Mouse (Mus musculus): ENCODE data around the gene Ncan.

The Ncan gene

DNA sequence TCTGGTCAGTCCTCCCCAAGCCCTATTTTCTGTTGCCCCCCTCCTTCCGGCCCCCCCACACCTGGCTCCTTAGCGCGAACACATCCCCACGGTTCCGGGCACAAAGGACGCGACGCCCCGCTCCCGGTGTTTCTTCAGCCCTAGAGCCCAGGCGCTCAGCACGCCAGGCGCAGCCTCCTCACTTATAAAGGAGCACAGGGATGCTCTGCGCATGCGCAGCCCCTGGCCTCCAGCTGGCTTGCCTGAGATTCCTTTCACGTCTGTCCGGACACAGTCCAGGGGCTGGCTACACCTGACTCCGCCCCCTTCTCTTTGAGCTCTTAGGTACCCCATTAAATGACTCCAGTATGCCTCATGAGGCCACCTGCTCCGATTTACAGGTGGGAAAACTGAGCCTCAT is at the start of gene Ncan:
Ncan (minus strand) TSS at position 207 of the 400 bp plus-strand sequence.
- in situ Hi-C loops (cut with MboI, MseI) = no loop called here

DNA sequence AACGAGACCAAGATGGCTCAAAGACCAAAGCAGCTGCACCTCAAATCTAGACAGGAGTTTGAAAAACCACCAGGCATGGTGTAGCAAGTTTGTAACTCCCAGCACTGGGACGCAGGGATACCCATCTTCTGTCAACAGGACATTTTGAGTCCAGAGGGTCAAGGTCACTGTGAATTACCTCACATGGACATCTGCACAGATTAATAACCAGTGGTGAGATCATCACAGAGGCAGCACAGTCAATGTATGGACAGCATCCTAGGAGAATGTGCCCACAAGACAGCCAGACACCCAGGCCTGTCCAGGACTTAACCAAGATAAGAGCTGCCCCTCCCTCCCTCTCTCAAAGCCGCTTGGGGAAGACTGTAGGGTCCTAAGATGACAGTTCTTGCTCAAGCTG is 49.4 kb upstream of the Ncan start:
- in situ Hi-C loops (cut with MboI, MseI) = no loop called here

DNA sequence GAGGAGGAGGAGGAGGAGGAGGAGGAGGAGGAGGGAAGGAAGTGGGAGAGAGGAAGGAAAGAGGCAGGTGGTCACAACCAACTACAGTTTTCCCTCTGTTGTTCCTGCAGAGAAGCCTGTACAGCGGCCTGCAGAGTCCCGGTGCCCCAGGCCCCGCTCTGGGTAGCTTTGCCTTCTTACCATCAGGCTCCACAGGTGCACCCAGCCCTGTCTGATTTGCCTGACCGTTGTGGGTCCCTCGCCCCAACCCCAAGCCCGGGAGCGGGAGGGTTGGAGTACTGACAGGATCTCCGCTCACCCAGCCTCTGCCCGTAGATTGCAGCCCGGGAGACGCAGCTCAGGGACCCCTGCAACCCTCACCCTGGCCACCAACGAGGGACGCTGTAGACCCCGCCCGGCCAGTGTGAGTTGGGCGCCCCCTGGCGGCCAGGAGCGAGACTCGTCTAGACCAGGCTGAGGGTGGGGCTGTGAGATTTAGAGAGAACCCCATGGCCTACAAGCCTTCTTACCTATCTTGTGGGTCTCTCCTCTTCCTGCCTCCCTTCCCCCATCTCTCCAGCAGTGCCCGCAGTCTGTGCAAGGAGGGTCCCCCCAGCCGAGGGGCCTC is 45.9 kb upstream of the Ncan start:
- in situ Hi-C loops (cut with MboI, MseI) = loop anchor here (10.0 kb wide), 1 partner anchor 242 kb away; no protein-coding TSS in a partner anchor

DNA sequence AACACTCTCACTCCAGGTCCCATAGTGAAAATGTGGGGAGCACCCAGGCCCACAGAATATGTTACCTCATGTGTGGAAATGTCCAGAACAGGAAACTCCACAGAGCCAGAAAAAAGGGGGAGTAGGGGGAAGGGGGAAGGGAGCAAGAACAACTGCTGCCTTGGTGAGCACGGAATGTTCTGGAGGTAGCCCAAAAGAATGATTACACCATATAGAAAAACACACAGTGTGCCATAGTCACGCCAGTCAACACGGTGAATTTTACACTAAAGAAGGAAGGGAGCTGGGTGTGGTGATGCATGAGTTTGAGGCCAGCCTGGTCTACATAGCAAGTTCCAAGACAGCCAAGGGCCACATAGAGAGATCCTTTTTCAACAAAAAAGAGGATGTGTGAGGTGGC is 42.6 kb upstream of the Ncan start:
- in situ Hi-C loops (cut with MboI, MseI) = loop anchor here (10.0 kb wide), 1 partner anchor 239 kb away; no protein-coding TSS in a partner anchor

DNA sequence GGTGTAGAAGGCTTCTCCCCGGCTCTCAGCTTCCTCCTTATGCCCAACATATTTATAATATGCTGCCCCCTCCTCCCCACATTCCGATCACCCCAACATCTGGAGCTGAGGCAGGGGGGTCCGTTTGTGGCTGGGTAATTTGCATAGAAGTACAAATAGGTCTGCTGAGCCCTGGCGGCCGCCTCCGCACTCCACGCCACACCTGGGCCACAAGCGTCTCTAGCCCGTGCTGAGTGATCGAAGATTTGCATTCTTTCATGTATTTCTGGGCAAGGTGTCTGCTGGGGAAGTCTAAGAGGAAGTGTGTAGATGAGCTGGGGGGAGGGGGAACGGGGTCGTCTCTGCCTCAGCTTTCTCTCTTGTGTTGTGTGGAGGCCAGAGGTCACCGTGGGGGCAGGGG is 39.3 kb upstream of the Ncan start:
- in situ Hi-C loops (cut with MboI, MseI) = loop anchor here (10.0 kb wide), 1 partner anchor 235 kb away; no protein-coding TSS in a partner anchor

DNA sequence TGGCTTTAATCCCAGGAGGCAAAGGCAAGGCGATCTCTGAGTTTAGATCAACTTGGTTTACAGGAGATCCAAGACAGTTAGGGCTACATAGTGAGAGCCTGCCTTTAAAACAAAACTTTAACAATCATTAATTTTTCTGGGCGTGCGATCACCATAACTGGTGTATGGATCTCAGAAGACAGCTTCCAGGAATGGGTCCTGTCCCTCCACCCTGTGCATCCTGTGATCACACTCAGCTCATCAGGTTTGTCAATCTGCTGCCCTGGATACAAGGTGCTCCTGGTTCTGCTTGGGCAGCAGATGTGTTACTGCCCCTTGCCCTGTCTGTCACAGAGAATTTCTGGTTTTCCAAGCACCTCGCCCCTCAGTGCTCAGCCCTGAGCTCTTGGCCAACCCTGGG is 38.5 kb upstream of the Ncan start:
- in situ Hi-C loops (cut with MboI, MseI) = no loop called here

DNA sequence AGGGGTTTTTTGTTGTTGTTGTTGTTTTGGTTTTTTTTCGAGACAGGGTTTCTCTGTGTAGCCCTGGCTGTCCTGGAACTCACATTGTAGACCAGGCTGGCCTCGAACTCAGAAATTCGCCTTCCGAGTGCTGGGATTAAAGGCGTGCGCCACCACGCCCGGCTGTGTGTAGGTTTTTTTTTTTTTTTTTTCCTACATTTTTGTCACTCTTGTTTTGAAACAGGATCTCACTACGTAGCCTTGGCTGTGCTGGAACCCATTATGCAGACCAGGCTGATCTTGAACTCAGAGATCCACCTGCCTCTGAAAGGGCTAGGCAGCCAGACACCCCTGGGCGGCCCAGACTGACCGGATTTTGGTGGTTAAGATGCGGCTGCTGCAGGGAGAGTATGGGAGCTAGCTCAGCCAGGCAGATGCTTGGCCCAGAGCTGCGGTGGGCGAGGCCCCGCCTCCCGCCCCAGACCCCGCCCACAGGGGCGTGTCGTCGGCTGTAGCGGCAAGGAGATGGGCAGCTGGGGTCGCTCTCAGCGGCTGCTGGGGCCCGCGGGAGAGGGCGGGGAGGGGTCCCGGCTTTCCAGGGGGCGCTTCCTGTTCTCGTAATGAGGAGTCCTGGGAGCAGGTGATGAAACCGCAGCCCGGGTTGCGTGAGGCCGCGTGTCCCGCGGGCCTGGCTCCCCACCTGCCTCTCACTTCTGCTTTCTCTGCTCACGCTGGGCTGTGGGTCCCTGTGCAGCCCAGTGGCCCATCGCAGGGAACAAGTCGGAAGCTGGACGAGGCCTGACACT is 37.6 kb upstream of the Ncan start:
- in situ Hi-C loops (cut with MboI, MseI) = no loop called here

DNA sequence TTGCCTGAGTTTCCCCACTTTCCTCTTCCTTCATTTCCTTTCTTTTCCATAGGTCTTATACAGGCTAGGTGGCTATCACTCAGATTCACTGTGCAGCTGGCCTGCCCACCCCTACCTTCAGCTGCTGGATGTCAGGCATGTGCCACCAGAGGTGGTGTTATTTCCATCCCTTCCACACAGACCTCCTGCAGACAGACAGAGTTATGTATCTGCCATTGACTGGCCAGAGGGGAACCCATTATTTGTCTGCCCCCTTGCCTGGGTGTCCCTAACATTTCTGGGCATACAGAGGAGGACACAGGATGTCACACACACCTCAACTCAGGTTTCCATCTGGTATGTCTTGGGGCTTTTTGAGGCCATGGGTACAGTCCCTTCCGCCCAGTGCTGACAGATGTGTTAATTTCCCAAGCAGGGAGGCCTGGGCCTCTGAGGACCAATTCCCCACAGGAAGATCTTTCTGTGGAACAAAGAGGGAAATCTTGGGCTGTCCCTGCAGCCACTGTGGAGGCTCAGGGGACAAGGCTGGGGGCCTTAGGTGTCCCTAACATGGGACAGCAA is 36.6 kb upstream of the Ncan start:
- in situ Hi-C loops (cut with MboI, MseI) = no loop called here

DNA sequence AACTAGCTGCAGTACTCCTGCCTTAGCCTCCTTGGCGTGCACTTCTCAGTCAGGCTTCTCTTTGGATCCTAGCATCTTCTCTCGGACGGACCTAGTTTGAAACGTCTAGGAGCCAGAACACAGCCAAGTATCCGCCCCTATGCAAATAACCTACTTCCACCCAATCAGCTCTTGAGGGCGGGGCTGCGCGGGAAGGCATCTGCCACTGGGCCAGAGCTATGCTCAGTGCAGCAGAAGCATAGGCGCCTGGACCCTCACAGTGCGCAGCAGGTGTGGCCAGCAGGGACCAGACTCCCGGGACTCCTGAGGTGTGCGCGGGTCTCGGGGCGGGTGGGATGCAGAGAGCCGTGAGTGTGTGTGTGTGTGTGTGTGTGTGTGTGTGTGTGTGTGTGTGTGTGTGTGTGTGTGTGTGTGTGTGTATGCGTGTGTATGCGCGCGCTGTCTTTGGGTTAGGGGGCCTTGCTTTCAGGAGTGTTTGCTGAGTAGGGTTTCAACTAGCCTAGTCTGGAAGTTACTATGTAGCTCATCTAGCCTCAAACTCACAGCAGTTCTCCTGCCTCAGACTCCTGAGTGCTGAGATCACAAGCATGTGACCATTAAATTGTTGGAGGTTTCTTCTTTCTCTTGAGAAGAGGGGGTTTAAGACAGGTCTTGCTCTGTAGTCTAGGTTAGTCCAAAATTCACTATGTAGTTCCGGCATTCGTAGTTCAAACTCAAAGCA is 32.0 kb upstream of the Ncan start:
- in situ Hi-C loops (cut with MboI, MseI) = no loop called here

DNA sequence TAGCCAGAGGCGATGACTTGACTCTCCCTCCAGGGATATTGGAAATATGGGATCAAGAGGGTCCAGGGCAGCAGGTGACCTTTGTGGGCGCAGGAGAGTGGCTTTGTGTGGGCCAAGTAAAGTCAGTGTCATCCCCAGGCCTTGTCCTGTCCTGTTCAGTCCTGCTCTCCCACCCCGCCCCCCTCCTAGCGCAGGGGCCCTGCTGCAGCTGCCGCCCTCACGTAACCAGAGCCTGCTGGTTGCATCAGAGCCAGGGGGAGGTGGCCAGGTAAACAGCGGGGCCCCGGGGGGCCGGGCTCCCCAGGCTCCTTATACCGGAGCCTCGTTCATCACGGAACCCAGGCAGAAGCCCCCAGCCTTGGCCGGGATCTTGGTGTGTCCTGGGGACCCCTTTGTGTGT is 29.5 kb upstream of the Ncan start:
- in situ Hi-C loops (cut with MboI, MseI) = no loop called here

DNA sequence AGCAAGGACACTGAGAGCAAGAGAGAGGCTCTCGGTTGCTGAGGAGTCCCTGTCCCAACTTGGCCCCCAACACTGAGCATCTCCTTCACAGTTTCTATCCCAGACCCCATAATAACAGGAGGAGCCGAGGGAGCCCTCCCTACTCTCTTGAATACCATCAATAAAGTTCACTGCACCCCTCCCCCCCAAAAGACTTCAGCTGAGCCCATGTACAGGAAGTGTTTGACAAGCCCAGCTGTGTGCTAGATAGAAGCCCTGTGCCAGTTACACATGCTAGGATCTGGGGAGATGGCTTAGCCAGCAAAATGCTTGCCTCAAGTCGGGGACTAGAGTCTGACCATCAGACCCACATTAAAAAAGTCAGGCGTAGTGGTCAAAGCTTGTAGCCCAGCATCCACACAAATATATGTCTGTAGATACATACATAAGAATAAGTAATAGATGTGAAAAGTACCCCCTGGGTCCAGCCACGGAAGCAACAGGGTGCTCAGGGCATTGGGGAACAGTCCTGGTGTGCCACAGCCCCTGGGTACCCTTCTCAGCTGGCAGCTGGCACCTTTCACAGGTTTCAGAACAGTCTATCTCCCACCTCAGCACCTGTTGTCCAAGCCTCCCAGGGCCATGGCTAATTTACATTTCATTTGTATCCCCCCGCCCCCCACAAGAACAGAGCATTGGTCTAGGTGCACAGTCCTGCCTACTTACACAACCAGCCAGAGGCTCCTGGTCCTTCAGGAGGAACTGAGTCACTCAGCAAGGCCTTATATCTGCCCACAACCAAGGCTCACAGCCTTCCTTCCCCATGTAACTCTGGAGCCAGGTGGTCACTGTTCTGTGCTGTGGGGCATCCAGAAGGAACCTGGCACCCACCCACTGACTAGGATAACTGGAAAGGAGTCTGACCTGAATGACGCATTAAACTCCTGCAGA is 27.3 kb upstream of the Ncan start:
- in situ Hi-C loops (cut with MboI, MseI) = no loop called here

DNA sequence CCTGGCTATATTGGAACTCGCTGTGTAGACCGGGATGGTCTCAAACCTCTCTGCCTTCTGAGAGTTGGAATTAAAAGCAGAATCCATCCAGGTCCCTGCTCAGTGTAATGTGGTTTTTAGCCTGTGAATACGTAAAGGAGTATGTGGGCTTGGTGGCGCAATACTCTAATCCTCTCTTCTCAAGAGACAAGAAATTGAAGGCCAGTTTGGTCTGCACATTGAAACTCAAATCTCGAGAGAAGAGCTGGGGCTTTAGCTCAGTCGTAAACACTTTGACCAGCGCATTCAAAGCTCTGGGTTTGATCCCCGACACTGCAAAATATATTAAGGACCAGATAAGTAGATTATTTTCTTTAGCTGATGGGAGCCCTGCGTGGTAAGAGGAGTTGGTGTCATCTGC is 19.3 kb upstream of the Ncan start:
- in situ Hi-C loops (cut with MboI, MseI) = no loop called here

DNA sequence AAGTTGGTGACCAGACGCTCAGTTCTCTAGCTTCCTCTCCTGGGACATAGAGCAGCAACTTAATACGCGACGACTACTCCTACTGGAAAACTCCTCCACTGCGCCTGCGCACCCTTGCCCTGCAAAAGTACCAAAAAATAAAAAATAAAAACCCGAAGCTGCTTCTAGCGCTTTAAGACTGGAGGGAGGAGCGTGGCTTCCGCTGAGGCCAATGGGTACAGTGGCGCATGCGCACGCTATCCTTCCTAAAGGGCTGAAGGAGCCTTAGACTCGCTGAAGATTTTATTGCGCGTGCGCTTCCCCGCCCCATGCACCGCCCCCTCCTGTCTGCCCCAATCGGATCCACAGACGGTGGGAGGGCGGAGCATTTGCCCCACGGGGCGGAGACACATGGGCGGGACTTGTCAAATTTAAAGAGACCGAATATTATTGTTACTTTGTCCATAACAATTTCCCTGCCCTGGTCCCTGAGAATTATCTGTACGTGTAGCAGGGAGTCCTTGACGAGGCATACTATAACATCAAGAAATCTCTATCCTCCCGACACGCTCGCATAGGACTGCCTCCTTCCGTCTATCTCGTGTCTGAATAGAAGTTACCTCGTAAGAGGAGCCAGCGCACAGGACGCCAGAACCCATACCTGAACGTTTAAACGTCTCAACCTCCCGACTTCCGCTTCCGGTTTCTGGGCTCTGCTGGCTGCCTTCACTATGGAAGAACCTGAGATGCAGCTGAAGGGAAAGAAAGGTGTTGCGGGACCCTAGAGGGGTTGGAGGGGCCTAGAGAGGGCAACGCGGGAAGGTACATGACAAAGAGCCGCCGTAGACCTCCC is 18.6 kb upstream of the Ncan start, which contains the start of the genes Rfxank, Borcs8 and Mef2b:
Rfxank (minus strand) TSS at position 129 of the 832 bp plus-strand sequence.
Borcs8 (plus strand) TSS at position 474 of the 832 bp plus-strand sequence.
Mef2b (plus strand) TSS at position 686 of the 832 bp plus-strand sequence.
- in situ Hi-C loops (cut with MboI, MseI) = no loop called here

DNA sequence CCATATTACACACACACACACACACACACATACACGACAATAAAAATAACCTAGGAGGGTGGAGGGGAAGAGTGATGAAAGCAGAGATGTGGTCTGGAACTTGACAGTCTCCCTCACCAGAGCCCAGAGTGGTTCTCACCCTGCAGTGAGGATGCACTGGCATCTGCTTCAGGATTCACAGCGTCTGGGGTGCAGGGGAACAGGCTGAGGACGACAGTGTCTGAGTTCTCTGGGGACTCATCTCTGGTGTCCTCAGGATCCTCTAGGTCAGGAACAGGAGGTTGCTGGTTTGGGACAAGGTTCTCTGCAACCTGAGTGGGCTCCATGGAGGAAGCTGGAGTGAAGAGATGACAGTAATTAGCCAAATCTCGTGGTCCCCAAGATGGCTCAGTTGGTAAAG is 17.2 kb upstream of the Ncan start:
- in situ Hi-C loops (cut with MboI, MseI) = no loop called here

DNA sequence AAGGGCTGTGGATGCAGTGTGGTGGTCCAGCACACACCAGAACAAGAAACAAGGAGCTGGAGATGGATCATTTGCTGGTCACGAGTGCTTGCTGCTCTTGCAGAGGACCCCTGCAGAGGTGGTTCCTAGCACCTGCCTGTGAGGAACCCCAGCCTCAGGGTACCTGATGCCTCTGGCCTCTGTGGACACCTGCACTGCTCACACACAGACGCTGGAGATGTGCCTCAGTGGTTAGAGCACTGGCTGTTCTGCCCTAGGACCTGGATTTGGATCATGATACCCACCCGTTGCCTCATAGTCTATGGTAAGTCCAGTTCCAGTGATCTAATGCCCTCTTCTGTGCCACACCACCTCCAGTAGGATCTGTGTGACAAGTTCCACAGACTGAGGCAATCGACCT is 15.9 kb upstream of the Ncan start:
- in situ Hi-C loops (cut with MboI, MseI) = no loop called here

DNA sequence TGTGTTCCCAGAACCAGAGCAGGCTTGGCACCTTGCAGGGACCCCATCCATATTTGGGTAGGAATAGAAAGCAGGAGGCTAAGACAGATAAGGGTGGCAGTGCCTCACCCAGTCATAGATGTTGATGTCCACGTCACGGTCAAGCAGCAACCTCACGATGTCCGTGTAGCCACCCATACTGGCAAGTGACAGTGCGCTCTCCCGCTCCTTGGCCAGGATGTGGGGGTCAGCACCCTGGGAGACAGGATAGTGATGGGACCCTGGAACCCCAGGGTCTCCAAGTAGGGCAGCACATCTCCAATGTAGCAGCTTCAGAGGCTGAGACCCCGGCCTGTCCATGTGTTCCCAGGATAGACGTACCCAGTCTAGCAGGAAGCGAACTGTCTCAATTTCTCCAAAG is 14.3 kb upstream of the Ncan start:
- in situ Hi-C loops (cut with MboI, MseI) = no loop called here

DNA sequence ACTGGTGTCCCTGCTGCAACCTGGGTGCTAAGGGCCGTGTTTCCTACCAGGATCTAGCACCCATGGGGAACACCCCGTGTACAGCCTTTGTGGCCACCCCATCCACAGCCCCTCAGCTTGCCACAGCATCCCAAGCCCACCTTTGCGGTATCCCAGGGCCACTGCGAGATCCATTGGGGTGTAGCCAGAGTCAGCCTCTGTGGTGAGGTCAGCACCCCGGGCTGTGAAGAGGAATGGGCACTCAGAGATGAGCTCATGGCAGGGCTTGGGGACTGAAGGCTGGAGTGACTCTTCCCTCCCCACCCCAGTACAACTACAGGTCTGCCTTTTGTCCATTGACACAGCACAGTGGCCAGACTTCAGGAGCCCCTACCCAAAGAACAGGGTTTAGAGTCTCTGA is 13.4 kb upstream of the Ncan start:
- in situ Hi-C loops (cut with MboI, MseI) = no loop called here

DNA sequence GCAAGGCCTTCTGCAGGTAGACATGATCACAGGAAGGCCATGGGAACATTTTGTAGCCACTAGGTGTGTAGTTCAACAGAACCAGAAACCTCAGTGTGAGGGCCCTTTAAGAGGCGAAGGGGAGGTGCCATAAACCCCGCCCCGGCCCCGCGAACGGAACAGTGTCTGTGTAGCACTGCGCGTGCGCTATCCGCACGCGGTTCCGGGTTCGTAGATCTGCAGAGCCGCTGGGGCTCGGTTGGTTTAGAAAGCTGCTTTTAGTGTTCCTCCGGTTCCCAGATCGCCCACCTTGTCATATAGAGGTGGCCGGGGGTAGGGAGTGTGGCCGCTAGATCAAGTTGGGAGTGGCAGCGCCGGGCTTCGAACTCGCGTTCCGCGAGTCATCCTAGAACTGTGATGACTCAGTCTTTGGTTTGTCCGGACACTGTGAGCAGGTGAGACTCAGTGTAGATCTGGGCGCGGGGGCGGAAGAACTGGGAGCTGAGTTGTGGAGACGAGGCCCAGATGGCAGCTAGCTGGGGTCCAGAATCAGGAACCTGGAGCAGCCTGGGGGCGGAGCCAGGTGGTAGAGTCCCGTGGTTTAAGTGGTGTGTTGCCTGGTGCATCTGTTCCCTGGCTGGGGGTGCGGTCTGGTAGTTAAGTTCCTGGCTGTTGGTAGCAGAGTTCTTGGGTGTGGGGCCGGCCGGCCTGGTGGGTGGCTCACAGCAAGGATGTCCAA is 10.7 kb upstream of the Ncan start, which contains the start of gene Nr2c2ap:
Nr2c2ap (plus strand) TSS at position 168 of the 718 bp plus-strand sequence.
- in situ Hi-C loops (cut with MboI, MseI) = no loop called here

DNA sequence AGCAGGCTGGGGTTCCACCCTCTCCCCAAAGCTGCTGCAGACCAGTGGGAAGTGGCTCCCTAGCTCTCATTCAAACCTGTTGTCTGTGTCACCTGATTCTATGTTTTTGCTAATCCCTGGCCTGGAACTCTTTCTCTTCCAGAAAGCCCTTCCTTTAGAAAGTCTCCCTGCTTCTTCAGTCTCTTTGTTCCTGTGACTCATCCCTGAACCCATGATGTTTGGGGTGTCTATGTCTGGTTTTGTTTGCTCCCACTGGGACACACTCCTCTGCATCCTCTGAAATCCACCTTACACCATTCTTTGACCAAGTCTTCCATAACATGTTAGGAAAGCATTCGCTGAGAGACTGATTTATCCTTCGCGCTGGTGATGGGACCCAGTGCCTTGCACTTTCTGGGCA is 9.4 kb upstream of the Ncan start:
- in situ Hi-C loops (cut with MboI, MseI) = no loop called here

All from regulatory T cell (primary cell).